Mouse (Mus musculus) embryo, embryonic 11.5 days (tissue): ENCODE data around the gene Fam221a.

Experiments used
- DNase-seq: peaks from one replicate; pipeline ENCODE4 v3.0.0-alpha.2; 2012; ENCODE audit warnings: low read depth, low spot score

The Fam221a gene

GRCm38 (mm10) chr6:49367159-49368054, at the start of gene Fam221a:
Fam221a (plus strand) TSS chr6:49367739.
- DNase-seq = peak; percentile 82

DNA sequence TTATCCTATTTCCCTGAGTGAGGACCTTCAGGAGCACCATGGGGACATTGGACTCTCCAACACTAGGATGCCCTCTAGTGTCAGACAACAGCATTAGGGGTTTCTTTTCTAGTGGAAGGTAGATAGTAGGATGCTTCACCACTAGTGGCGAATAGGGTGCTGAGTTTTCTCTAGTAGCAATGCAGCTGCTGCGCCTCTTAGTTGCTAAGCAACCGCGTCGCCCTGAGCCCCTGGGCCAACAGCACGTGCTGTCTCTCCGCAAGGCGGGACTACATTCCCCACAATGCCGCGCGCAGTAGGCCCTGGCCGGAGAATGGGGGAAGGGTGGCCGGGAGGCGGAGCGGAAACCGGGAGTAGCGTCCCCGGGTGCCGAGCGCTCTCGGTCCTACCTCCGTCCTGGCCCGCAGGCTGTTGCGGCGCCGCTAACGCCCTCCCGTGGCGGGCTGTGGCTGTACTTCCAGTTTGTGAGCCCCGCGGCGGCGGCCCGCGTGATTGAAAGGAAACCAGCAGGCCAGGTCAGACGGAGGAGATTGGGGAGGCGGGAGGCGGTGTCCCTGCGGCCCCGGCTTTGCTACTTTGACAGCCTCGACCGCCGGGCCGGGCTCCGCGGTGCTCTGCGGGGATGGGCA, 48.5 kb upstream of the Fam221a start, which contains the start of gene Ccdc126:
Gene Ccdc126, plus strand, starts transcription at position 309 of the 629 bp plus-strand sequence.
- peak; percentile 94 for DNase-seq

- DNase-seq = peak; percentile 14
These were observed 47.8 kb upstream of the Fam221a start for GRCm38 (mm10) chr6:49319595-49320315.

- no peak for DNase-seq
These were observed 46.2 kb upstream of the Fam221a start for GRCm38 (mm10) chr6:49321341-49321740.

DNA sequence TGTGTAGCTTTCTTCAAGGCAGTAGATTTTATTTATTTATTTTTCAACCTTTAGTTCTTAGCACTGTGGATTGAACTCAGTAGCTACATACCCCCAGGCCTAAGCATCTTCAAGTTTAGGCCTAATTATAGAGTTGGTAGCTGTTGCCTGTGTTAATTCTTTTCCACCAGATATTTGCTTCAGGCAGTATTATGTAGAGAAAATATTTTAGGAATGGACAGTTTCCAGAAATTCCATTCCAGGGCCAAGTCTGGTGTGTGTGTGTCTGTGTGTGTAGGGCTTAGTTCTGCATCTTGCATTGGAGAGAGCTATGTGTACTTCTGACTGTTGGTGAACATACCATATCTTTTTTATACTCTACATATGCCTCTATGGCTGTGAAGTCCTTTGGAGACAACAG, 45.5 kb upstream of the Fam221a start:
- no peak for DNase-seq

- DNase-seq = no peak
These were observed 44.6 kb upstream of the Fam221a start for GRCm38 (mm10) chr6:49322986-49323385.

DNA sequence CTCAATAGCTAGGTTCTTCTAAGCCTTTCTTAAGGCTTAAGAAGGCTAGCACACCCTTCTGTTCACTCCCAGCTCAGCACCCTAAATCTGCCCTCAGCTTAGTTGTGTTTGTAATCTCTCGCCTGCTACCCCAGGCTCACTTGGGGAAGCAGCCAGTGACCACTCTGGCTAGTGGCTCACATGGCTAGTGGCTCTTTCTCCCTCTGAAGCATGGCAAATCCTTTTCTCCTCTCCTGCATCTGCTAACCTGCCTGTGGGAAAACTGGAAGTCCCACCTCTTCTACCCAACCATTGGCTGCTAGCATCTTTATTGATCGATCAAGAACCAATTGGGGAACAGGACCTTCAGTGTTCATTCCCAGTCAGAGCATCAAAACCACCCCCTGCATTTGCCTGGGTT, 43.0 kb upstream of the Fam221a start:
- no peak for DNase-seq

DNA sequence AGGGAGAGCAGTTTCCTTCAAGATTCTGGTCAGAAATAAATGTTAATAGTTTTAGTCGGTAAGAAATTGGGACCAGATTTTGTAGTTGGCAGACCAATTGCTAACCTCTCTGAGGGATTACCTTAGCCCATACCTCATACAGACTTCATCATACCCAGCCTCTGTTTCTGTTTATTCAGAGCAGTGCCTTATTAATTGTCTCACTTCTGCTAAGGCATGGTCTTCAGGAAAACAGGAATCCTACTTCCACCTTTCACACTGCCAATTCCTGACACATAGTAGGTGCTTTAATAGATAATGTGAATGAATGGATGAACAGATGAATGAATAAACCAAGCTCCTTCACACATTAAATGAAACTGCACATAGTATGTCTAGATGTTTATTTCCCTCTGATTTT, 42.2 kb upstream of the Fam221a start:
- no peak for DNase-seq

DNA sequence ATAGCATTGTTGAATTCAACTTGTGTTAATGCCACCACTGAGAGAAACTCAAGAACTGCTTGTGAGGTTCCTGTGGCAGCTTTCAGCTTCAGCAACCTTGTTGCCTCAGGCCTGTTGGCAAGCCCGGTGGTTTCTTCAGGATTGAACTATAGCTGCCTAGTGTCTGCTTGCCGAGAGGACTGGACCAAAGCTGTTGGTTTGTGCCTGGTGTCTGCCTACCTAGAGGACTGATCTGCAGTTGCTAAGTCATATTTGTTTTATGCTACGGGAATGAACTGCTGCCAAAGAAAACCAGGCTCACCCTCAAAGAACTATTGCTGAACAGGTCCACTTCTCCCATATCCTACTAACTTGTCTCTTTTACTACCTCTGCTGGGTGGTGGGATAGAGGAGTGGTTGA, 40.7 kb upstream of the Fam221a start:
- DNase-seq = no peak

- no peak for DNase-seq
These were observed 36.0 kb upstream of the Fam221a start for GRCm38 (mm10) chr6:49331369-49332059.

DNA sequence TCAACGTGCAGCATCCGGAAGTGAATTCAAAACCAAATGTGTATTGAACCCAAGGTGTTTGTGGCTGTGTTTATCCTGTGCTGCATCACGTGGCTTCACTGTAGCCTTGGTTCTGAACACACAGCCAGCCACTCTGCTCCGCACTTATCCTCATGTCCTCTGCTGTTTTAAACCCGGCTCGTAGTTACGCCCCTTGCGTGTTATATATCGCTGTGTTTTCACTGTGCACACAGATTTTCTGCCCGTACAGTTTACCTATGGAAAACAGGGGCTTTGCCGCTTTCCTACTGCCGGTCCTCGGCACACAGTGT, 35.5 kb upstream of the Fam221a start:
- no peak for DNase-seq

GRCm38 (mm10) chr6:49338566-49338965, 29.0 kb upstream of the Fam221a start:
- no peak for DNase-seq

DNA sequence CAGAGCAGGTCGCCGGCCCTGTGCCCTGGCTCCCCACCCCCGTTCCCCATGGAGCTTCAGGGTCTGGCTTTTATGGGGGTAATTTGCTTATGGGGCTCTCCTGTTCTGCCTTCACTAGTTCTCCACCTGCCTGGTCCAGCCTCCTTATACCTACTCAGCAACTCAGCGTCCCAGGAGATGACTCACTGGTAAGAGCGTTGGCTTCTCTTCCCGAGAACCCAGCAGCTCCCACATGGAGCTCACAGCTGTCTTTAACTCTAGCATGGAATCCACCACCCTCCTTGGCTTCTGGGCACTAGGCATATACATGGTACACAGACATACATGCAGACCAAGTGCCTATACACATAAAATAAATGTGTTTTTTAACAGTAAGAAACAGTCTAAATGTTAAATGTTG, 28.4 kb upstream of the Fam221a start:
- no peak for DNase-seq

DNA sequence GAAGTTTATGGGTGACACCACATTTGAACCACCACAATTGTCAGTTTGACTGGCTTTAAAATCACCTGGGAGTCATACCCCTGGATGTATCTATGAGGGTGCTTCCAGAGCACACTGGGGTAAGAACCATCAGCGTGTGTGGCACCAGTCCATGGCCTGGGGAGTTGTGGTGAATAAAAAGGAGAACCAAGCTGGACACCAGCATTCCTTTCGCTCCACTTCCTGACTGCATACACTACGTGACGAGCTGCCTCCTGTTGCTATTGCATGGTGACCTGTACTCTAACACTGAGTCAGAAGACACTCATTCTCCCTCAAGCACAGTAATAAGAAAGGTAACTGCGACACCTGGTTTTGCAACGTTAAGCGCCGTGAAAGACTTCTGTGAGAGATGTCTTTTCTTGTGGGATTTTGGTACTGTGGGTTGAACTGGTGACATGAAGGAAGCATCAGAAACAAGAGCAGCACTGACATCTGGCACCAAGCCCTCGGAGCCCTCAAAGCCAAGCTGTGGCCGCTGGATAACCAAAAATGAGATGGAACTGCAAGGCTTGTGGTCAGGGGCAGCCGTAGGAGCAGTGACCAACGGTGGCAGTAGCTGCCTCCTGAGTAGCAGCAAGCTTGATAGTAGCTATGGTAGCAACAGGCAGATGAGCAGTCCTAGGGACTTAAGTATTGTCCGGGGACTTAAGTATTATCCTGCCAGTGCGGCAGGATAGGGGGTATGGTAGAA, 23.6 kb upstream of the Fam221a start:
- DNase-seq = no peak

DNA sequence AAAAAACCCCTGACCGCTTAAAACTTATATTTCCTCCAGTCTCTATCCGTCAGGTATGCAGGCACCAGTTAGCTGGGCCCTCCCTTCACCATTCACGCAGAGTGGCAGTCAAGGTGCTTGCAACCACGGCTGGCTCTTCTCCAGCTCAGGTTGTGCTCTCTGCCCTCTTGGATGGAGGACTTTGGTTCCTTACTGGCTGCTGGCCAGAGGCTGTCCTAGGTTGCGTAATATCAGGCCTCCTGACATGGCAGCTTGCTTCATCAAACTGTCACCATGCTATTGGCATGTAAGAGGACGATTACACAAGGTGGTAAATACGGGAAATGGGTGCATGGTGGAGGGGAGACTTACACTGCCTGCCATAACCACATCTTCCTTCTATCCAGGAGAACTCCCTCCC, 17.7 kb upstream of the Fam221a start:
- no peak for DNase-seq

- DNase-seq = no peak
These were observed 12.9 kb upstream of the Fam221a start for GRCm38 (mm10) chr6:49354613-49355012.

- DNase-seq = no peak
These were observed 12.4 kb upstream of the Fam221a start for GRCm38 (mm10) chr6:49355171-49355570.

- DNase-seq = no peak
These were observed 7.1 kb upstream of the Fam221a start for GRCm38 (mm10) chr6:49360420-49360819.

GRCm38 (mm10) chr6:49368212-49368611, 673 bp downstream of the Fam221a start:
- peak; percentile 2 for DNase-seq

DNA sequence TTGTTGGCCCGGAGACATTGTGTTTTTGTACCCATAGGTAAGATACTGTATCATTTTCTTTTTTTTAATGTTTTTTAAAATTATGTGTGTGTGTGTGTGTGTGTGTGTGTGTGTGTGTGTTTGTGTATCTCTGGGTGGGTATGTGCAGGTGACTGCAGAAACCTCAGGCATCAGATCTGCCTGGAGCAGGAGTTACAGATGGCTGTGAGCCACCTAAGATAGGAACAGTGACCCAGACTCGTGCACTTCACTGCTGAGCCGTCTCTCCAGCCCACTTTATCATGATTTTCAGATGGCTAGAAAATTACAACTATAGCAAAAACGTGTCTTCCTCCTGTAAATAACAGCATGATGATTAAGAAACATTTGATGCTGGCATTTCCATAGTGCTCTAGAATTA, 5.2 kb downstream of the Fam221a start:
- DNase-seq = no peak

- DNase-seq = no peak
These were observed 6.4 kb downstream of the Fam221a start for GRCm38 (mm10) chr6:49373943-49374342.
